Mouse (Mus musculus) lung, adult 2 months (tissue): ENCODE data around the gene Cacna1a.

Experiments
- CTCF ChIP-seq: fragments of 200-500 bp; IDR thresholded peaks from 2 replicates; pipeline ENCODE4 v1.5.1; 2011; ENCODE audit warnings: mild to moderate bottlenecking, low read length, control low read depth; ENCODE audit not compliant: insufficient read depth
- POLR2A ChIP-seq: fragments of 200-500 bp; IDR thresholded peaks from 2 replicates; pipeline ENCODE4 v1.6.1; 2011; ENCODE audit warnings: low read depth, mild to moderate bottlenecking, control low read depth, low read length, borderline replicate concordance; ENCODE audit errors: extremely low read depth

- TF ChIP-seq CTCF (no peak), POLR2A (no peak)
Observed at GRCm38 (mm10) chr8:84459276-84459675, 71.0 kb downstream of the Cacna1a start.
